Comparison of ENCODE assay signal across 8 mouse cellular contexts in the genomic region with DNA sequence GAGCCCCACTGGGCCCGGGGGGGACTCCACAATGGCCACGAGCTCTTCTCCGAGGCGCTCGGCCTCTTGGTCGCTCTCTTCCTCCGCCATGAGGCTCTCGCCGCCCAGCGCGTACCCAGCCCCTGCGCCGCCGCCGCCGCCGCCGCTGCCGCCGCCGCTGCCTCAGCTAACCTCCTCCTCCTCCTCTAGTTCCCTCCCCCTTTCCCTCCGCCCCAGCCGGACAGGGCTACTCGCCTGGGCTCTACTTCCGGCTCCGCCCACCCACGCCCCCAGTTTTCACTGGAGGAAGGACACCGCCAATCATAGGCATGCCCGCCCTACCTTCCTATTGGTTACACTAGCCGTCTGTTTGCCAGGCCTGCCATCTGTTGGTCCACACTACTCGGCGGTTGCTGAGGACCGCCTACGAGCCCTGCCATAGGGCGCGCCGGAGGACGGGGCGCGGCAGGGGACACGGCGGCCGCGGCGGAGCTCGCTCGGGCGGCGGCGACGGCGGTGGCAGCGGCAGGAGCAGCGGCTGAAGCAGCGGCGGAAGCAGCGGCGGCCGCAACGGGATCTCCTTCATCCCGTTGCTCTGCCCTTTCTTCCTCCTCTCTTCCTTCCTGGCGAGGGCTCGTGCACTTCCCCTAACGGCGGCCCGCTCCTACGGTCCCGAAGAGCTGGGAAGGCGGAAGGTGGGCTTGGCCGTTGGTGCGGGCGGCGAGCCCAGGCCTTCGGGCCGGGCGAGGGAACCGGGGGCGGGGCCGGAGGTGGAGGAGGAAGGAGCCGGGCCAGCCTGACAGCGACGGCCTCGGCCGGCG. TPM values are rescaled to one million over a fixed set of nuclear protein-coding genes. Genes with fewer than 3 reads are reported as not detected.
DNase-seq lines count a peak whose midpoint lies in the region; ATAC-seq lines count a peak whose summit lies in the region.

A gene (minus strand): TSS at position 90 of the 800 bp plus-strand sequence.
A gene (plus strand): TSS at position 434 of the 800 bp plus-strand sequence.

- peaks cover 14% of the 10 kb centered on the region for H3K36me3 ChIP-seq in lung, embryonic 16.5 days (ENCODE audit: control insufficient read depth, insufficient read depth, low read length)

- H3K27me3 ChIP-seq in lung, embryonic 16.5 days (ENCODE audit: control insufficient read depth, insufficient read depth, low read depth, low read length), result no peaks in the 10 kb centered on the region

- DNase-seq in MEL-GATA-1-ER (ENCODE audit: extremely low read depth, low read depth), result peak; percentile 98
- peak; percentile 99 for DNase-seq in cerebellum, adult 8-10 months
- peak; percentile 99 for DNase-seq in forelimb bud, embryonic 11.5 days (ENCODE audit: low read depth, low spot score)
- peak; percentile 99 for DNase-seq in layer of hippocampus, adult 9-10 months (ENCODE audit: low spot score)
- peak; percentile 95 for DNase-seq in ovary, postnatal 10 days (ENCODE audit: low spot score)
- DNase-seq in thymus, postnatal 10 days (ENCODE audit: low spot score in 2 of 2), result peak; percentile 99 to 100

- peak; percentile 98 to 100 for ATAC-seq in hematopoietic stem cell, adult 5-6 weeks (replicated peaks in 1 of 2; ENCODE audit: insufficient read depth in 1 of 2, low FRiP score in 2 of 2, low TSS enrichment in 1 of 2, low read depth in 1 of 2, poor library complexity in 2 of 2, severe bottlenecking in 2 of 2)
- ATAC-seq in lung, embryonic 16.5 days (ENCODE audit: low read depth), result peak; percentile 100

- peak within 1 kb of the TSS; percentile 97 for H3K9ac ChIP-seq in lung, embryonic 16.5 days (ENCODE audit: low read length)

- peaks cover 10% of the 10 kb centered on the region for H3K4me1 ChIP-seq in lung, embryonic 16.5 days (replicated peaks; ENCODE audit: control insufficient read depth, insufficient read depth, low read length)

- H3K27ac ChIP-seq in lung, embryonic 16.5 days (ENCODE audit: low read length), result peak within 1 kb of the TSS; percentile 97

- H3K4me3 ChIP-seq in lung, embryonic 16.5 days (ENCODE audit: low read length), result peak within 1 kb of the TSS; percentile 98

- peak within 1 kb of the TSS; percentile 82 for H3K4me2 ChIP-seq in lung, embryonic 16.5 days (ENCODE audit: low read depth, low read length)

- H3K9me3 ChIP-seq in lung, embryonic 16.5 days (ENCODE audit: control insufficient read depth, low read length), result no peaks in the 10 kb centered on the region

- WGBS in lung, embryonic 16.5 days, result under 1% methylated on average over 75 of the region's 85 CpGs

RNA-seq across cellular contexts. Expression of the first gene that starts in this region (rescaled TPM):
- 19.8 and 33.7 TPM in 2 replicates for total RNA-seq in hematopoietic stem cell, adult 5-6 weeks (2017)
- 5.9 and 7.0 TPM in 2 replicates for polyA plus RNA-seq in lung, embryonic 16.5 days (2015; fragmentation: Nextera tagmentation; extraction: Ambion mirVana)

RNA-seq across cellular contexts. Expression of the second gene that starts in this region (rescaled TPM):
- total RNA-seq in hematopoietic stem cell, adult 5-6 weeks (2017), result 119 and 147 TPM in 2 replicates
- 87.9 and 92.0 TPM in 2 replicates for polyA plus RNA-seq in lung, embryonic 16.5 days (2015; fragmentation: Nextera tagmentation; extraction: Ambion mirVana)

Comparison
In these comparisons a context has a peak if more than half of its experiments do, and no peak if none do; other contexts are left out.
1. Peak in every context shown above with its lines: DNase-seq, ATAC-seq, H3K4me3 ChIP-seq and H3K27ac ChIP-seq.